Mouse (Mus musculus): Measurements from ENCODE around the gene Rsrc2. TPM values are rescaled to one million over a fixed set of nuclear protein-coding genes. Genes with fewer than 3 reads are reported as not detected.

Rsrc2 gene
- 55.2 and 56.9 TPM in 2 replicates for total RNA-seq (2012; rRNA removed)
- 10 to 100 TPM in 1 of 2 experiments, not detected in 1; 82.9 TPM for polyA plus RNA-seq (2012; ENCODE audit: insufficient read depth in 1 of 2, insufficient read length in 2 of 2, low read depth in 1 of 2, low replicate concordance in 2 of 2, missing spikeins in 1 of 2)

GRCm38 (mm10) chr5:123749065-123750064 is at the start of gene Rsrc2, which contains the start of gene Kntc1:
Gene Rsrc2, minus strand, starts transcription at chr5:123749414.
Gene Kntc1, plus strand, starts transcription at chr5:123749716.
- peak; percentile 99 for DNase-seq (ENCODE audit: low read depth, low spot score)
- peak within 1 kb of the TSS; percentile 95 for H3K27ac ChIP-seq (ENCODE audit: control insufficient read depth, low read depth, low read length)
- no peaks in the 10 kb centered on the region for H3K27me3 ChIP-seq (ENCODE audit: control insufficient read depth in 1 of 2, insufficient read depth in 2 of 2, low read length in 2 of 2)
- no peaks in the 10 kb centered on the region for H3K9me3 ChIP-seq (replicated peaks; ENCODE audit: insufficient read depth, low read length)
- peak within 1 kb of the TSS; percentile 77 to 86 for H3K4me3 ChIP-seq (ENCODE audit: control insufficient read depth in 1 of 2, insufficient read depth in 1 of 2, low read depth in 2 of 2, low read length in 2 of 2)
- H3K4me1 ChIP-seq (ENCODE audit: control insufficient read depth in 1 of 2, insufficient read depth in 2 of 2, low read length in 2 of 2): peaks cover 11 to 16% of the 10 kb centered on the region in 2 experiments
- peaks cover 53% of the 10 kb centered on the region for H3K79me2 ChIP-seq (ENCODE audit: control insufficient read depth, insufficient read depth, low read length, poor library complexity)
- H3K36me3 ChIP-seq (ENCODE audit: control insufficient read depth in 1 of 2, insufficient read depth in 2 of 2, low read length in 2 of 2): peaks cover 19 to 38% of the 10 kb centered on the region in 2 experiments
- TF ChIP-seq SIN3A (IDR thresholded peaks at IDR 0.05; ENCODE audit: low read length): peak; percentile 97
- TF ChIP-seq ETS1 (IDR thresholded peaks at IDR 0.05; ENCODE audit: low read depth, low read length): peak; percentile 46; the same call in 1 of the 2 replicates
- no peak; the same call in 1 of the 2 replicates for TF ChIP-seq ZKSCAN1 (IDR thresholded peaks at IDR 0.05; ENCODE audit: low read depth, low read length)
- no peak for TF ChIP-seq UBTF (IDR thresholded peaks at IDR 0.05; ENCODE audit: borderline replicate concordance, insufficient read depth, low read depth, low read length)
- TF ChIP-seq TCF12 (IDR thresholded peaks at IDR 0.05; ENCODE audit: low read depth, low read length): peak; percentile 58
- no peak for TF ChIP-seq SMC3 (IDR thresholded peaks at IDR 0.05; ENCODE audit: low read depth, low read length)
- peak; percentile 70; the same call in 1 of the 2 replicates for TF ChIP-seq MAX (IDR thresholded peaks at IDR 0.05; ENCODE audit: low read length)
- peak in 1 of 2 experiments; percentile 45; a peak in 1 of 4 replicates for TF ChIP-seq EP300 (IDR thresholded peaks at IDR 0.05; ENCODE audit: low read depth in 1 of 2, low read length in 2 of 2)
- TF ChIP-seq TBP (IDR thresholded peaks at IDR 0.05; ENCODE audit: low read depth, low read length): peak; percentile 89
- TF ChIP-seq ELF1 (IDR thresholded peaks at IDR 0.05; ENCODE audit: low read depth, low read length): peak; percentile 70
- TF ChIP-seq MYC (IDR thresholded peaks at IDR 0.05; ENCODE audit: low read depth, low read length): peak; percentile 73
- peak; percentile 98 for TF ChIP-seq E2F4 (IDR thresholded peaks at IDR 0.05; ENCODE audit: borderline replicate concordance, low read depth, low read length)
- no peak for TF ChIP-seq GABPA (IDR thresholded peaks at IDR 0.05; ENCODE audit: low read depth, low read length)
- peak; percentile 97 for TF ChIP-seq NELFE (IDR thresholded peaks at IDR 0.05; ENCODE audit: low read depth, low read length)
- TF ChIP-seq POLR2AphosphoS5 (IDR thresholded peaks at IDR 0.05; ENCODE audit: borderline replicate concordance, low read depth, low read length): no peak; the same call in 1 of the 2 replicates
- TF ChIP-seq POLR2AphosphoS2 (IDR thresholded peaks at IDR 0.05; ENCODE audit: low read length): peak; percentile 96
- TF ChIP-seq ZNF384 (IDR thresholded peaks at IDR 0.05; ENCODE audit: low read depth, low read length): peak; percentile 99
- TF ChIP-seq CTCF (IDR thresholded peaks at IDR 0.05 in 2 of 3, conservative IDR thresholded peaks at IDR 0.05 in 1 of 3; ENCODE audit: control insufficient read depth in 1 of 3, insufficient read depth in 1 of 3, low read depth in 2 of 3, low read length in 3 of 3, poor library complexity in 1 of 3, severe bottlenecking in 1 of 3): 0 out of 6 replicates have a peak, but pooled peaks of 1 of the 3 experiments have one; percentile 8
- TF ChIP-seq GATA1 (IDR thresholded peaks at IDR 0.05; ENCODE audit: low read depth, low read length): peak; percentile 49
- peak; percentile 53; the same call in 1 of the 2 replicates for TF ChIP-seq KAT2A (conservative IDR thresholded peaks at IDR 0.05; ENCODE audit: low read depth, low read length)
- no peak for TF ChIP-seq CHD2 (IDR thresholded peaks at IDR 0.05; ENCODE audit: low read length)
- peak; percentile 40; the same call in 1 of the 2 replicates for TF ChIP-seq USF1 (IDR thresholded peaks at IDR 0.05; ENCODE audit: low read depth, low read length)
- peak; percentile 86 to 100 for TF ChIP-seq POLR2A (IDR thresholded peaks at IDR 0.05; ENCODE audit: control insufficient read depth in 1 of 2, insufficient read depth in 1 of 2, low read depth in 1 of 2, low read length in 2 of 2, poor library complexity in 1 of 2)
- no peak for TF ChIP-seq RAD21 (IDR thresholded peaks at IDR 0.05; ENCODE audit: low read depth, low read length)
- peak; percentile 92 for TF ChIP-seq ZMIZ1 (IDR thresholded peaks at IDR 0.05; ENCODE audit: low read depth, low read length)
- peak; percentile 86 for TF ChIP-seq MXI1 (IDR thresholded peaks at IDR 0.05; ENCODE audit: low read depth, low read length)
- peak; percentile 36; the same call in 1 of the 2 replicates for TF ChIP-seq NRF1 (IDR thresholded peaks at IDR 0.05; ENCODE audit: insufficient read depth, low read depth, low read length, poor library complexity, severe bottlenecking)
- TF ChIP-seq MAZ (IDR thresholded peaks at IDR 0.05; ENCODE audit: low read depth, low read length): peak; percentile 94
- TF ChIP-seq HCFC1 (IDR thresholded peaks at IDR 0.05; ENCODE audit: low read depth, low read length): peak; percentile 86
- TF ChIP-seq MAFK (IDR thresholded peaks at IDR 0.05; ENCODE audit: borderline replicate concordance, low read depth, low read length): no peak
- no peak; the same call in 1 of the 2 replicates for TF ChIP-seq ZC3H11A (IDR thresholded peaks at IDR 0.05; ENCODE audit: low read depth, low read length)
- H3K9ac ChIP-seq (ENCODE audit: control insufficient read depth, low read depth, low read length, poor library complexity, severe bottlenecking): peak within 1 kb of the TSS; percentile 94
